Mouse (Mus musculus) activated CD4-positive, CD25-positive, alpha-beta regulatory T cell, adult 4 months (primary cell): ENCODE results near the gene Aig1. TPM values are rescaled to one million over a fixed set of nuclear protein-coding genes. Genes with fewer than 3 reads are reported as not detected.
"Not testable (repeated sequence)": the region's sequence is repeated elsewhere in the genome, so short reads cannot be mapped to it uniquely, and the experiment has no call there.

Experiments used
- ATAC-seq: one replicate; pipeline ENCODE4 v1.8.0; 2017
- polyA plus RNA-seq, 2 experiments: library from polyadenylated mRNA; unstranded; fragments of 100-300 nt; shearing (Covaris generic); gene quantifications; one replicate each; pipeline ENCODE4 v1.2.1; 2017

Gene Aig1
- polyA plus RNA-seq, result 10 to 100 TPM; 15.6 to 19.7 TPM

GRCm38 (mm10) chr10:13868371-13869321, at the start of gene Aig1:
TSS of gene Aig1 (minus strand) at chr10:13868980.
- peak; percentile 85 for ATAC-seq

GRCm38 (mm10) chr10:13916645-13917342, 48.0 kb upstream of the Aig1 start:
- ATAC-seq, result no peak

- ATAC-seq, result no peak
Observed at GRCm38 (mm10) chr10:13915211-13915610, 46.4 kb upstream of the Aig1 start.

GRCm38 (mm10) chr10:13913689-13914088, 44.9 kb upstream of the Aig1 start:
- no peak for ATAC-seq

- no peak for ATAC-seq
Observed at GRCm38 (mm10) chr10:13906261-13906741, 37.5 kb upstream of the Aig1 start.

- ATAC-seq, result no peak
Observed at GRCm38 (mm10) chr10:13905618-13906017, 36.8 kb upstream of the Aig1 start.

- ATAC-seq, result not testable (repeated sequence)
Observed at GRCm38 (mm10) chr10:13892762-13893161, 24.0 kb upstream of the Aig1 start.

GRCm38 (mm10) chr10:13882975-13883875, 14.4 kb upstream of the Aig1 start:
- no peak for ATAC-seq

- no peak for ATAC-seq
Observed at GRCm38 (mm10) chr10:13882490-13882889, 13.7 kb upstream of the Aig1 start.

GRCm38 (mm10) chr10:13878696-13879095, 9.9 kb upstream of the Aig1 start:
- no peak for ATAC-seq

- ATAC-seq, result no peak
Observed at GRCm38 (mm10) chr10:13875038-13875420, 6.2 kb upstream of the Aig1 start.

GRCm38 (mm10) chr10:13874301-13875037, 5.7 kb upstream of the Aig1 start:
- ATAC-seq, result peak; percentile 49

GRCm38 (mm10) chr10:13870531-13870930, 1.8 kb upstream of the Aig1 start:
- ATAC-seq, result no peak

- peak; percentile 30 for ATAC-seq
Observed at GRCm38 (mm10) chr10:13869322-13870035, 699 bp upstream of the Aig1 start.

GRCm38 (mm10) chr10:13866391-13866790, 2.4 kb downstream of the Aig1 start:
- ATAC-seq, result no peak

- peak; percentile 23 for ATAC-seq
Observed at GRCm38 (mm10) chr10:13861115-13861909, 7.5 kb downstream of the Aig1 start.

GRCm38 (mm10) chr10:13856438-13856837, 12.3 kb downstream of the Aig1 start:
- no peak for ATAC-seq

- ATAC-seq, result no peak
Observed at GRCm38 (mm10) chr10:13855969-13856368, 12.8 kb downstream of the Aig1 start.

GRCm38 (mm10) chr10:13855111-13855510, 13.7 kb downstream of the Aig1 start:
- no peak for ATAC-seq

- ATAC-seq, result no peak
Observed at GRCm38 (mm10) chr10:13850071-13850470, 18.7 kb downstream of the Aig1 start.
